Mouse (Mus musculus) c-Kit-positive CD71-negative TER-119-negative erythroid progenitor cells, embryonic 14.5 days (primary cell): ENCODE data around the gene Qrich1.
"Not testable (repeated sequence)": the region's sequence is repeated elsewhere in the genome, so short reads cannot be mapped to it uniquely, and the experiment has no call there.

Experiments used
- DNase-seq: peaks from one replicate; pipeline ENCODE4 v3.0.0-alpha.2; 2013; ENCODE audit warnings: low read depth

Gene Qrich1

DNA sequence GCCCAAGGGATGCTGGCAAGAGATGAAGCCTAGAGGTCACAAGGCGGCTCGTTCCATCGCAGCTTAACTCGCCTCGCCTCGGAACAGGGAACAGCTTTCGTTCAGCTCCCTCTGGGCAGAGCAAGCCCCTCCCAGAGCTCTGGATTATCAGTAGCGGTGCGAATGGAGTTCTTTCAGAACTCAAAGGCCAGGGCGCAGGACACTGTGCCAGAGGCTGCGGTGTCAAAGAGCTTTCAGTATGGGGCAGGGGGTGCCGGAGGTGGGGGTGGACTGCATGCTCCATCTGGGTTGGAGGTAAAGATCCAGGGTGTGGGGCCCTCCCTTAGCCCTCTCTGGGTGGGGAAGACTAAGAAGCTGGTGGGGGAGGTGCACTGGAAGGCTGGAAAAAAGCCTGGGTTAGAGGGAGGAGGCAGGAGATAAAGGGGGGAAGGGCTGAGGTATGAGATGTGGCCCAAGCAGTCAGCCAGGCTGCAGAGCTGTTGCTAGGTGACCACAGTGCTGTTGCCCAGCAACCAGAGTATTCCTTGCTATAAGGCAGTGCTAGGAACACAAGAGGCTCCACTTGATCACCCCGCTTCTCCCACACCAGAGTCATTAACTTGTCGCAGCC is 71.1 kb downstream of the Qrich1 start:
- no peak for DNase-seq

DNA sequence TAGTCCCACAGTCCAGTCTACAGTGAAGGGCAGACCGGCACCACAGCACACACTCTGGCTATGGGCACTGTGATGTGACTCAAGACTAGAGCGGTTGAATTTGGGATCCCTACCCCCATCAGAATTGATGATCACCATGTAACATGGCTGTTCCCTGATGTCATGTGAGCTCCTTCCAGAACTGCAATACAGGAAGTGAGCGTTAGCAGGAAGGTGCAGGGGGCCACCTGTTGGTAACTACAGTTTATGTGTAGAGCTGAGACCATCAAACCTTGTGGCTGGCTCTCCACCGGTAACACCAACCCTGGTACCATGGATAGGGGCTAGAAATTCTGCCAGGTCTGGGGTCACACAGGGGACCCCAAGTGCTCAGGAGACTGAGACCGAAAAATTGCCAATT is 72.6 kb downstream of the Qrich1 start:
- DNase-seq, result no peak

DNA sequence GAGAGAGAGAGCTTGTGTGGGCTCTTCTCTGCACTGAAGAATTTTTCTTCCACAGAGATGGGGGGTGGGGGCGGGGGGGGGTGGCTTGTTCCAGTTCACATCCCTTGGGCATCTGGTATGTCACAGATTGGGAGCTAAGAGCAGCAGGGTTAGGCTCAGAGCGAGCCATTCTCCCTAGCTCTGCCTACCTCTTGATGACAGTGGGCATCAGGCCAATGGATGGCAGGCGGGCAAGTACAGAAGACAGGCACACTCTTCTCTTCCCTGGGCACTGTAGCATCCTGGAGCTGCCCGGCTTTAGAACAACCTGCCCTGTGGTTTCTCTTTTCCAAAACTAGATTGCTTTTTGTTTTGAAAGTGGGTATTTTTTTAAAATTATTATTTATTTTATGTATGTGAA is 74.9 kb downstream of the Qrich1 start:
- no peak for DNase-seq

DNA sequence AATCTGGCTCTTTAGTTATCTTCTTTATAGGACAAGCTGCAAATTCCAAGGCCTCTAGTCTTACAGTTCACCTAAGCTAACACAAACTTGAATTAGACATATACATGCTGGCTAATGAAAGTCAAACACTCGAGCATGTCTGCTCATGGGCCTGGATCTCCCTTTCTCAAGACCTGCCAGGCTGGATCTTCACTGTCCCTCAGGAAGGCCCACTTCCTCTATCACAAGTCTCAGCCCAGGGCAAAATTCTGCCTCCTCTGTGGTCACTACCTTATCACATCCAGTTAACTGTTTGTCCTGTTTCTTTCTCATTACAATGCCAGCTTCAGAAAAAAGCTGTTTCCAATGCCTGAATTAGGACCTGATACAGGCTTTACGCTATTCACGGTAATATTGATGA is 77.7 kb downstream of the Qrich1 start:
- no peak for DNase-seq

DNA sequence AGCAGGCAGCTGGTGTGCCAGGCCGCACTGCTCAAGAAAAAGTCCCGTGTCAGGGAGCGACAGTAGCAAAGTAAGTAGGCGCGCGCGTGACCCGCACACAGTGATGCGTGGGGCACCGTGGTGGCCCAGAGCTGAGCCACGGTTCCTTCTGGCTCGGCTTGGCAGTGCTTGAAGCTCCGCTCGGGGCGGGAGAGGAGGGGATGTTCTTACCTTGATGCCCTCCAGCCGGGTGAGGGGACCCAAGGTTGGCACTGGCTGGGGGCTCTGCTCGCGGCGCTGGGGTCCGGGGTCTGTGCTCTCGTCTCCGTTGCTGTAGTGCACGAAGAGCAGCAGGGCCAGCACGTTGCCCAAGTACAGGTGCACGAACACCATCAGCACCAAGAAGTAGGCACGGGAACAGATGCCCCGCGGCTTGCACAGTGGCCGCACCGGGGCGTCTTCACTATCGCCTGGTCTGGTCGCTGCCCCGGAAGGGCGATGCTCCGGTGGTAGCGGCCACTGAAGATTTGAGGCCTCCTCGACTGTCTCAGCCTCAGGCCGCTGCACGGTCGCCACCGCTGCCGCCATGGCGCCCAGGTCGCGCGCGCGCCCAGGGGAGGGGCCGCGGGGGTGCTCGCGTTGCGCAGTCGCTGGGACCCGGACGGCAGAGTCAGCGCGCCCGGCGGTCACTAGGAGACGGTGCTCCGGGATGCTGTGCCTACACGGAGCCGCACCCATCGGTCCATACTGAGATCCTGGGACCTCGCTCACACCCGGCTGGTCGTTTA is 80.6 kb downstream of the Qrich1 start, which contains the start of gene P4htm:
Gene P4htm (minus strand): TSS at position 670 of the 767 bp plus-strand sequence.
- DNase-seq, result no peak

DNA sequence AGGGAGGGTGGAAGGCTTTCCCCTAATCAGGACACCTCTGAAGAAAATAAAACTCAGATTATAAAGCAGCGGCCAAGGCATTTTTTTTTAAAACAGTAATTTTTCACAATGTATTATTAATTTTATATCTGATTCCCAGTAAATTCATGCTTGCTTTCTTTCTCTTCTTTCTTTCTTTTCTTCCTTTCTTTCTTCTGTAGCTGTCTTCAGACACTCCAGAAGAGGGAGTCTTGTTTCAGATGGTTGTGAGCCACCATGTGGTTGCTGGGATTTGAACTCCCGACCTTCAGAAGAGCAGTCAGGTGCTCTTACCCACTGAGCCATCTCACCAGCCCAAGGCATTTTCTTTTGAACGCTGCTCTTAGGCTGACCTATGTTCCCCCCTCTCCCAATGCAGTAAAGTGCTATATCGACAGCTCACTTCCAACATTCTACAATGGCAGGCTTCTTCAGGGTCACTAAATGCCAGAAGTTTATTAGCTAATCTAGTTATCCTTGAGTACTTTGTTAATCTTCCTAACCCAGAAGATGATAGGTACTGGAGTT is 82.5 kb downstream of the Qrich1 start:
- no peak for DNase-seq

DNA sequence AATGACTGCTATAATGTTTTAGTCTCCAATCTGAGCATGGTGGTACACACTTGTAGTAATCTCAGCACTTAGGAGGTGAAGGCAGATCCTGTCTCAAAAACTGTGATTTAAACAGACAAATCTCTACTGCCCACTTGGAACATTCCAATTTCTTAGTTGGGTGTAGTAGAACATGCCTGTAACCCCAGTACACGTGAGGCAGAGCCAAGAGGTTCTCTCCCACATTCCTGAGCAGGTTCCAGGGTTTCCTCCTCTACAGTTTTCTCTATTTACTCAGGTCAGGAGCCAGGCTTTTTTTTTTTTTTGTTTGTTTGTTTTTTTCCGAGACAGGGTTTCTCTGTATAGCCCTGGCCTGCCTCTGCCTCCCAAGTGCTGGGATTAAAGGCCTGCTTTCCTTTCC is 83.4 kb downstream of the Qrich1 start:
- DNase-seq, result no peak

DNA sequence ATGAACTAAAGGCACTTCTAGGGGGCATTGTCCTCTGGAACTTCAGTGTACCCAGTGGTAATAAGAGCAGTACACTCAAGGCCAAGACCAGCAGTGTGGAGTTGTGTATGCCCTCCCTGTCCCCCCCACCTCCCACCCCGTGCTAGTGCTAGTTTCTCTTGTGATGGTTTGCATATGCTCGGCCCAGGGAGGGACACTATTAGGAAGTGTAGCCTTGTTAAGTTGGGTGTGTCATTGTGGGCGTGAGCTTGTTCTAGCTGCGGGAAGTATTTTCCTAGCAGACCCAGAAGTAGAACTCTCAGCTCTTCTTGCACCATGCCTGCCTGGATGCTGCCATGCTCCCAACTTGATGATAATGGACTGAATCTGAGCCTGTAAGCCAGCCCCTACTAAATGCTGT is 85.4 kb downstream of the Qrich1 start:
- no peak for DNase-seq

DNA sequence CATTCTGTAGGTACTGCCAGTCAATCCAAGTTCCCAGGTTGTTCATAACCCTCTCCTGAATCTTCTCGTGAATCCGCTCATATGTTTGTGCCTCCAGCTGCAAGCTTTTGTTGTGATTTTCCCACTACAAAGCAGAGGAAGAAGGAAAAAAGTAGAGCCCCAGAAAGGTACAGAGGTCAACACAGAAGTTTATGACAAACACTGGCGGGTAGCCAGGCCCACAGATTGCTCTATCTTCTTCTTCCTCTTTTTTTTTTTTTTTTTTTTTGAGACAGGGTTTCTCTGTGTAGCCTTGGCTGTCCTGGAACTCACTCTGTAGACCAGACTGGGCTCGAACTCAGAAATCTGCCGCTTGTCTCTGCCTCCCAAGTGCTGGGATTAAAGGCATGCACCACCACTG is 91.3 kb downstream of the Qrich1 start:
- not testable (repeated sequence) for DNase-seq

DNA sequence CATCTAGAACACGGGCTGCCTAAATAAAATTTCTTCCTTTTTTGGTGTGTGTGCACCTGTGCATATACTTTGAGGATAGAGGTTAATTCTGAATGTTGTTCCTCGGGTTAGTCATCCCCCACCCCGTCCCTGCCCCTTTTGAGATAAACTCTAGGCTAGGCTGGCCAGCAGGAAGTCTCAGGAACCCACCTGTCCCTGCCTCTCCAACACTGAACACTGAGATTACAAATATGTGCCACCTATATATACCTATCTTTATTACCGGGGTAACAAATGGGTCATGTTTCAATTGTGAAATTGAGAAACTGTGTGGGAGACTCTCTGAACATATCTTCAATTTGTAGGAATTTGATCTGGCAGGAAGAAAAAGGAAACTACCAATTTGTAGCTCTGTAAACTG is 92.3 kb downstream of the Qrich1 start:
- no peak for DNase-seq
